Mouse (Mus musculus) cerebellum, adult 2 months (tissue): Measurements from ENCODE around the gene Myoz2.

Experiments used
- CTCF ChIP-seq: fragments of 200-500 bp; IDR thresholded peaks from 2 replicates; pipeline ENCODE4 v1.5.1; 2011; ENCODE audit warnings: low read depth, mild to moderate bottlenecking, control low read depth, low read length, moderate library complexity, borderline replicate concordance; ENCODE audit not compliant: insufficient read depth
- POLR2A ChIP-seq: fragments of 200-500 bp; IDR thresholded peaks from 2 replicates; pipeline ENCODE4 v1.6.1; 2011; ENCODE audit warnings: low read length, control low read depth, borderline replicate concordance; ENCODE audit not compliant: insufficient read depth

GRCm38 (mm10) chr3:123007386-123007785 is 27.4 kb downstream of the Myoz2 start:
- TF ChIP-seq CTCF (no peak), POLR2A (no peak)
